Mouse (Mus musculus) stomach, postnatal 0 days (tissue): Measurements from ENCODE around the gene Comt. TPM values are rescaled to one million over a fixed set of nuclear protein-coding genes. Genes with fewer than 3 reads are reported as not detected.

Experiments
- ATAC-seq: fragments of 200-750 bp; cut with Nextera tagmentation; 2 replicates; pipeline ENCODE4 v1.8.0; 2017; ENCODE audit not compliant: low FRiP score, low TSS enrichment
- DNase-seq: peaks from one replicate; pipeline ENCODE4 v3.0.0-alpha.2; 2016; ENCODE audit warnings: low spot score
- H3K27ac ChIP-seq: fragments of 300-500 bp; sonication (generic); replicated peaks from 2 replicates; pipeline ENCODE4 v1.5.1; 2014; ENCODE audit warnings: mild to moderate bottlenecking, control low read depth
- H3K27me3 ChIP-seq: fragments of 300-500 bp; sonication (generic); 2 replicates; pipeline ENCODE4 v1.6.1; 2014; ENCODE audit warnings: low read length; ENCODE audit not compliant: control insufficient read depth, insufficient read depth
- H3K36me3 ChIP-seq: fragments of 300-500 bp; sonication (generic); 2 replicates; pipeline ENCODE4 v1.6.1; 2014; ENCODE audit warnings: low read length, mixed read lengths; ENCODE audit not compliant: control insufficient read depth, insufficient read depth
- H3K4me1 ChIP-seq: fragments of 300-500 bp; sonication (generic); replicated peaks from 2 replicates; pipeline ENCODE4 v1.6.1; 2014; ENCODE audit warnings: antibody characterized with exemption; ENCODE audit not compliant: control insufficient read depth, insufficient read depth
- H3K4me2 ChIP-seq: fragments of 300-500 bp; sonication (generic); replicated peaks from 2 replicates; pipeline ENCODE4 v1.6.1; 2014; ENCODE audit warnings: low read depth, mild to moderate bottlenecking, control low read depth, moderate library complexity
- H3K4me3 ChIP-seq: fragments of 300-500 bp; sonication (generic); 2 replicates; pipeline ENCODE4 v1.5.1; 2014; ENCODE audit warnings: low read depth, low read length, control low read depth
- H3K9ac ChIP-seq: fragments of 300-500 bp; sonication (generic); 2 replicates; pipeline ENCODE4 v1.6.1; 2014; ENCODE audit warnings: mild to moderate bottlenecking, low read length, control low read depth, mixed read lengths
- H3K9me3 ChIP-seq: fragments of 300-500 bp; sonication (generic); 2 replicates; pipeline ENCODE4 v1.6.1; 2016; ENCODE audit warnings: low read length; ENCODE audit not compliant: control insufficient read depth
- CTCF ChIP-seq: IDR thresholded peaks from 2 replicates; pipeline ENCODE4 v1.5.1; 2016; ENCODE audit warnings: antibody characterized with exemption, low read depth, mild to moderate bottlenecking, moderate library complexity
- EP300 ChIP-seq: optimal IDR thresholded peaks from 2 replicates; pipeline ENCODE3; 2016; ENCODE audit warnings: antibody characterized with exemption
- WGBS: fragments of 180-500 bp; shearing (Covaris S2); extraction: QIAGEN DNeasy Blood & Tissue Kit; methylation state at CpG from one replicate; pipeline ENCODE4 v1.1.7; 2014; 5-methylcytosine and 5-hydroxymethylcytosine counted together
- polyA plus RNA-seq: library from polyadenylated mRNA; unstranded; fragments of >200 nt; fragmentation: Nextera tagmentation; extraction: Ambion mirVana; gene quantifications from 2 replicates; pipeline ENCODE4 v1.2.1, GENCODE M21; 2015

Comt gene
- polyA plus RNA-seq, 1 experiment from 2014 or later, result 95.1 TPM

DNA sequence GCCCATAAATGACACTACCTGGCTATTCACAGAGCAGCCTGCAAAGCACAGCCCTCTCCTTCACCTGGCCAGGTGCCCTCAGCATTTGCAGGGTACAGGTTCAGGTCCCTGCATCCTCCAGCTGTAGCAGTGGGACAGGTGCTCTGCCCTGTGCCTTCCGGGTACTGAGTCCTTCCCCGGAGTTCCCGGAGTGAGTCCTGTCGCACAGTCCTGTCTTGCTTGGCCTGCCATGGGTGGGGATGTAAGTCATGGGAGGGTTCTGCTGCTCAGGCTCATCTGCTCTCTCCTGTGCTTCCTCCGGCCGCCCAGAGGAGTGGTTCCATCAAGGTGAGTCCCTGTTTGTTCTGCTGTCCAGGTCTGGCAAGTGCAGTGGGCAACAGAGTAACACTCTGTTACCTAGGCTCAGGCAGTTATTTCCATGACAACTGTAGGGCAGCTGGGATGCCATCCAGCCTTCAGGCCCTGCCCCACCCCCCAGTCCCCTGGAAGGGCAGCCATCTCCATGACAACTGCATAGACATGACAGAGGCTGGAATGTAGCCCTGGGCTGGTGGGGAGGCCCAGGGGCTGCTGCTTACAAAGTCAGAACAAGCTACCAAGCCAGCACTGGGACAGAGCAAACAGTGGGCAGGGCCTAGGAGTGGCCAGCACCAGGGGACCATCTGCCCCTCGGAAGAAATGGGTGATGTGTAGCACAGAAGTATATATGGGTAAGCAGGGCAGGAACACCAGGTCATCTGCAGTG lies 26.0 kb downstream of the Comt start:
- ATAC-seq (0 out of 2 replicates have a peak, but pooled peaks have one; percentile 13), DNase-seq (no peak)
- Histone ChIP-seq H3K27ac (no peak overlapping the region), H3K27me3 (no peaks in the 10 kb centered on the region), H3K4me2 (no peak overlapping the region), H3K9me3 (no peaks in the 10 kb centered on the region), H3K9ac (no peak overlapping the region), H3K4me3 (no peak overlapping the region), H3K4me1 (peaks cover under 1% of the 10 kb centered on the region; the same call in 1 of the 2 replicates), H3K36me3 (0 out of 2 replicates have a peak, but pooled peaks cover 7% of the 10 kb centered on the region)
- TF ChIP-seq EP300, result no peak
- no peak for TF ChIP-seq CTCF
- WGBS, result 32% methylated on average over 7 of the region's 7 CpGs

DNA sequence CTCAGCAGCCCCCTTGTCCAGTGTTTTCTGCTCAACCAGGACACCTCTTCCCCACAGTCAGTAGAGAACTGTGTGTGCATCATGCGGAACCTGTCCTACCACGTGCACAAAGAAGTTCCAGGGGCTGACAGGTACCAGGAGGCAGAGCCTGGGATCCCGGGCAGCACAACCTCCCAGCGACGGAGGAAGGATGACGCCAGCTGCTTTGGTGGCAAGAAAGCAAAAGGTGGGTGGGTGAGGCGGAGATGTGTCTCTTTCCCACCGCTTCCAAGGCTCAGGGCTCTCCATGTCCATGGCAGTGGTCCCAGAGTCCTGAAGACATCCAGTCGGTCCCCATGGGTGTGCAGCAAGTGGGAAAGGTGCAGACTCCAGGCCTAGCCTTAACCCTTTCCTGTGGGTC lies 26.6 kb downstream of the Comt start:
- Histone ChIP-seq H3K36me3 (0 out of 2 replicates have a peak, but pooled peaks cover 7% of the 10 kb centered on the region), H3K27ac (no peak overlapping the region), H3K4me2 (no peak overlapping the region), H3K4me1 (no peaks in the 10 kb centered on the region; the same call in 1 of the 2 replicates), H3K27me3 (no peaks in the 10 kb centered on the region), H3K9ac (no peak overlapping the region), H3K4me3 (no peak overlapping the region), H3K9me3 (no peaks in the 10 kb centered on the region)
- WGBS, result 58% methylated on average over 9 of the region's 9 CpGs
- ATAC-seq, result no peak
- TF ChIP-seq EP300 (no peak), CTCF (no peak)
- no peak for DNase-seq

DNA sequence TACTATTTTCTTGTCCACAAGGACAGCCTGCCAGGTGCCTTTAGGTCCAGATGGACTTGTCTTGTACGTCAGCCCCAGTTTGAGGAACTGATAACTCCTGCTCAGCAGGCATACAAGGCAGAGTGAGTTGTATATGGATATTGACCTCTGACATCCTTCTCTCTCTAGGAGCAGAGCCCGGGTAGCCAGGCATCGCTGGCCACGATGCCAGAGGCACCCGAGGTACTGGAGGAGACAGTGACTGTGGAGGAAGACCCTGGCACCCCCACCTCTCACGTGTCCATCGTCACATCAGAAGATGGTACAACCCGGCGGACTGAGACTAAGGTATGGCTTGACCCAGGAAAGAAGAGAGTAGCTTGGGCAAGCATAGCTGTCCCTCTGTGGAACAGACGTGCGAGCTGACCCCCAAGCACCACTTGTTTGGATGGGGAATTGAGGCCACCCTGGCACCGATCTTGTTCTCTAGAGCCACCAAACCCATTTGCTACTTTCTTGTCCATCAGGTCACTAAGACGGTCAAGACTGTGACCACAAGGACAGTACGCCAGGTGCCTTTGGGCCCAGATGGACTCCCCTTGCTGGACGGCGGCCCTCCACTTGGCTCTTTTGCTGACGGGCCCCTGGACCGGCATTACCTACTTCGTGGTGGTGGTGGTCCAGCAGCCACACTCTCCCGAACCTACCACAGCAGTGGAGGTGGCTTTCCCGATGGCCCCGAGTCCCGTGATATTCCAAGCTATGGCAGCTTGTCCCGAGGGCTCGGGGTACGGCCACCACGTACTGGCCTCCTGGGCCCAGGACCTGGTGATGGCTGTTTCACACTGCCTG lies 29.6 kb downstream of the Comt start:
- 0 out of 2 replicates have a peak, but pooled peaks cover 3% of the 10 kb centered on the region for H3K36me3 ChIP-seq
- no peaks in the 10 kb centered on the region for H3K9me3 ChIP-seq
- H3K9ac ChIP-seq, result no peak overlapping the region
- no peaks in the 10 kb centered on the region for H3K27me3 ChIP-seq
- DNase-seq, result no peak
- no peaks in the 10 kb centered on the region; the same call in 1 of the 2 replicates for H3K4me1 ChIP-seq
- no peak overlapping the region for H3K4me2 ChIP-seq
- H3K4me3 ChIP-seq, result no peak overlapping the region
- ATAC-seq, result no peak
- 0 out of 2 replicates have a peak overlapping the region, but pooled peaks have one; percentile 2 for H3K27ac ChIP-seq
- 96% methylated on average over 27 of the region's 27 CpGs for WGBS
- TF ChIP-seq EP300, result no peak
- no peak for TF ChIP-seq CTCF

DNA sequence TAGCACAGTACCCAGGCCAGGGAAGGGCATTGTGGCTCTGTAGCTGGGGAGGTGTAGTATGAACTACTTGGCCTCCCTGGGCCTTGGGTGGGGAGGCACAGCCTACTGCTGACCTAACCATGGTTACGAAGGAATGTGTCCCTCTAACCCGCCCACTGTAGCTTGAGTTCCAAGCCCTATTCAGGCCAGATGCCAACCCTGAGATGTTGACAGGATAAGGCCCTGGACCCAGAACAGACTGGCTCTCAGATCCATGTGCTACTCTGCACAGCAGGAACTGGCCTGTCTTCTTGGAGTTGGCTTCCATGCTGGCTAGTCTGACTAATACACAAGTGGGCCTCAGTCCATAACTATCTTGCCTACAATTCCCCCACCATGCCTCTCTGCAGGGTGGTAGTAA lies 30.5 kb downstream of the Comt start:
- Histone ChIP-seq H3K9me3 (no peaks in the 10 kb centered on the region), H3K27ac (no peak overlapping the region; the same call in 1 of the 2 replicates), H3K27me3 (no peaks in the 10 kb centered on the region), H3K36me3 (0 out of 2 replicates have a peak, but pooled peaks cover 3% of the 10 kb centered on the region), H3K4me2 (no peak overlapping the region), H3K4me1 (no peaks in the 10 kb centered on the region; the same call in 1 of the 2 replicates), H3K9ac (no peak overlapping the region), H3K4me3 (no peak overlapping the region)
- TF ChIP-seq EP300 (no peak), CTCF (no peak)
- DNase-seq, result peak; percentile 46
- WGBS, result 25% methylated on average over 2 of the region's 2 CpGs
- peak; percentile 41 for ATAC-seq

DNA sequence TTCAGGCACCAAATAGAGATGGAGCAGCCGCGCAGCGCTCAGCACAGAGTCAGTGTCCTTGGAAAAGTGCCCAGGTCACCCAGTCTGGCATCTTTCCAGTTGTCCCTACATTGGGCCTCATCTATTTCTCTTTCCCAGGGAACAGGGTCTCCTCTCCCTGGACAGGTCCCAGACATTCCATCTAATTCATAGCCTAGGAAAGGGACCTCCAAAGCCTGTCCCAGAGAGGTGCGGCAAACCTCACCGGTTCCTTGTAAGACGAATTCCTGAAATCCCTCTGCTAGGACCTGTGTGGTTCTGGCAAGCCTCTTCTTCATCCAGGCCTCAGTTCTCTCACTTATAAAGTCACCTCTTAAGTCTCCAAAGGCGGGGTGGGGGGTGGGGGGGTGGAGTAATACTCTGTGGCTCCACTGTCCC lies 31.0 kb downstream of the Comt start:
- H3K27me3 ChIP-seq, result no peaks in the 10 kb centered on the region
- H3K4me2 ChIP-seq, result no peak overlapping the region
- no peak for DNase-seq
- no peak overlapping the region for H3K9ac ChIP-seq
- H3K36me3 ChIP-seq, result 0 out of 2 replicates have a peak, but pooled peaks cover 3% of the 10 kb centered on the region
- H3K4me3 ChIP-seq, result no peak overlapping the region
- H3K9me3 ChIP-seq, result no peaks in the 10 kb centered on the region
- no peak for ATAC-seq
- no peaks in the 10 kb centered on the region; the same call in 1 of the 2 replicates for H3K4me1 ChIP-seq
- TF ChIP-seq CTCF, result no peak
- WGBS, result 20% methylated on average over 6 of the region's 7 CpGs
- H3K27ac ChIP-seq, result peak overlapping the region; percentile 20
